Mouse (Mus musculus) heart, postnatal 25 days (tissue): ENCODE data around the gene Unc45a. TPM values are rescaled to one million over a fixed set of nuclear protein-coding genes. Genes with fewer than 3 reads are reported as not detected.
A peak's percentile ranks its signal among the peaks of the same experiment; 100 is the strongest.

Source experiments
- DNase-seq: peaks from one replicate; pipeline ENCODE4 v3.0.0; 2022; ENCODE audit warnings: low spot score
- intact Hi-C: fragments of 180-260 bp; cut with DNase I; formaldehyde crosslinking; loops from one replicate; pipeline ENCODE4 v1.15.1; 2025
- total RNA-seq, 2 experiments: library from RNA; stranded (reverse); gene quantifications; 2 replicates each; pipeline ENCODE4 v1.2.3; 2021

The Unc45a gene
- total RNA-seq, 2 experiments from 2014 or later, result 13.5 to 15.8 TPM

DNA sequence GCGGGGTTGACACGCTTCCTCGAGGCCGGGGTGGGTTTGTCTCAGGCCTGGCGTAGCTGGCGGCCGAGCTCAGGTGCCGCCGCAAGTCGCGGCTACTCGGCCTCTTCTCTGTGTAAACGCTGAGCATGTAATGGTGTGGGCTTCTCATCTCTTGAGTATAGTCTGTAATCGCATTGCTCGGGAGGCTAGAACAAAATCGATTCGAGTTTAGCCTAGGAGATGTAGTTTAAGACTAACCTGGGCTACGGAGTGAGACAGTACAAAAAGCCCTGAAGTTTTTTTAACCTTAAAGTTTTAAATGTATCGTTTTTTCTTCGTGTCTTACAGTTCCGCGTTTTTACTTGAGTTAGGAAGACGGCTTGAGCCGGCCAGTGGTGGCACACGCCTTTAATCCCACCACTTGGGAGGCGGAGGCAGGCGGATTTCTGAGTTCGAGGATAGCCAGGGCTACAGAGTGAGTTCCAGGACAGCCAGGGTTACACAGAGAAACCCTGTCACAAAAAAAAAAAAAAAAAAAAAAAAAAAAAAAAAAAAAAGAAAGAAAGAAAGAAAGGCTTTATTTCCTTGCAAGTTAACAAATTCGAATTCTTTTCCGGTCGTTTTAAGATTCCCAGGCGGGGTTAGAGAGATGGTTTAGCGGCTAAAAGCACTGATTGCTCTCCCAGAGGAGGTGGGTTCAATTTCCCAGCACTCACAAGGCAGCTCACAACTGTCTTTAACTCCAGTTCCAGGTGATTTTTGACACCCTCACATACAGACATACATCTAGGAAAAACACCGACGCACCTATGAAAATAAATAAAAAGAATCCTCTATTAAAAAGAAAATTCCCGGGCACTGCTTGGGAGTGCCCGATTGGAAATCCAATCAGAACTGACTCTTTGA is 45.8 kb downstream of the Unc45a start:
- no peak for DNase-seq

GRCm38 (mm10) chr7:80294062-80294763 is 46.6 kb downstream of the Unc45a start, which contains the start of gene Prc1:
Gene Prc1, plus strand, starts transcription at chr7:80294450.
- intact Hi-C loops, result no loop called here
- peak; percentile 98 for DNase-seq

More for the DNA sequence above, 45.8 kb downstream of the Unc45a start:
- intact Hi-C loops, result no loop called here

DNA sequence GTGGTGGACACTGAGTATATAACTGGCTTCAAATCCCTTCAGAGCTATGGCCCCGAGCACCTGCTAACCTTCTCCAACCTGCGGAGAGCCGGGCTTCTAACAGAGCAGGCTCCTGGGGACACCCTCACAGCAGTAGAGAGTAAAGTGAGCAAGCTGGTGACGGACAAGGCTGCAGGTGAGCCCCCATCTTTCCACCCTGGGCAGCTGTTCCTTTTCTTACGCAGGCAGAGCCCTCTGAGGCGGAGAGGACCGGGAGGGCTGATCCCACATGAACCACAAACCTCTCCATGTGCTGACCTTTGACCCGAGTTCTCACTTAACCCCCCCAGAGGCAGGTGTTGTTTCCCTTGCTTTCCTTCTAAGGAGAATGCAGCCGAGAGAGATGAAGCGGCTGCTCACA is 53.1 kb downstream of the Unc45a start:
- DNase-seq, result no peak
- intact Hi-C loops, result no loop called here

GRCm38 (mm10) chr7:80285725-80286124 is 55.1 kb downstream of the Unc45a start:
- intact Hi-C loops, result no loop called here
- no peak for DNase-seq

DNA sequence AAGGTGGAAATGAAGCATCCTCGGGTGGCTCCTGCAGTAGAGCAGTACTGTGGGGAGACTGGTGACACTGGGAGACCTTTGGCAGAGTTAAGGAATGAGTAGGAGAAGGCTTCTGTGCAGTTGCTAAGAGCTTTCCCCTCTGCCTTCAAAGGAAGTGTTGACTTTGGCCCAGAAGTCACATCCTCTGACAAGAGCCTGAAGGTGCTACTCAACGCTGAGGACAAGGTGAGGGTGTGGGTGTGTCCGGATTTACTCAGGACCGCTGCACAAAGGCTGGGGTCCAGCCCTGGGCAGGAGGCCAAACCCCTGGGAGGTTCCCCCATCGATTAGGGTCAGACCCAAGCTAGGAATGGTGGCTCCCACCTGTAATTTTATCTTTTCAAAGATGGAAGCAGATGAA is 56.4 kb downstream of the Unc45a start:
- no peak for DNase-seq
- intact Hi-C loops, result no loop called here

GRCm38 (mm10) chr7:80283226-80283918 is 57.4 kb downstream of the Unc45a start:
- no peak for DNase-seq
- intact Hi-C loops, result no loop called here

DNA sequence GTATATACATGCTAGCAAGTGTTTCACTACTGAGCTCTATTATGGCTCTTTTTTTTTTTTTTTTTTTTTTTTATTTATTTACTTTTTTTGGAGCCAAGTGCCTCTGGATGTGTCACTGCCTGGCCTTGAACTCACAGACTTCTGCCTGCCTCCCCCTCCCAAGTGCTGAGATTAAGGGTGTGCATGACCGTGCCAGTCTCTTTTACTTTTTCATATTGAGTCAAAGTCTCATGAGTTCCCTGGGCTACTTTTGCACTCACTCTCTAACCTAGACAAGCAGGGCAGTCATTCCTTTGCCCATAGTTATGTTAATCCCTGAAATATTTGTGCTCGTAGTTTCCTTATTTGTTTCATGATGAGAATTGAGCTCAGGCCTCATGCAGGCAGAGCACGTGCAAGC is 59.2 kb downstream of the Unc45a start:
- no peak for DNase-seq
- intact Hi-C loops, result no loop called here

DNA sequence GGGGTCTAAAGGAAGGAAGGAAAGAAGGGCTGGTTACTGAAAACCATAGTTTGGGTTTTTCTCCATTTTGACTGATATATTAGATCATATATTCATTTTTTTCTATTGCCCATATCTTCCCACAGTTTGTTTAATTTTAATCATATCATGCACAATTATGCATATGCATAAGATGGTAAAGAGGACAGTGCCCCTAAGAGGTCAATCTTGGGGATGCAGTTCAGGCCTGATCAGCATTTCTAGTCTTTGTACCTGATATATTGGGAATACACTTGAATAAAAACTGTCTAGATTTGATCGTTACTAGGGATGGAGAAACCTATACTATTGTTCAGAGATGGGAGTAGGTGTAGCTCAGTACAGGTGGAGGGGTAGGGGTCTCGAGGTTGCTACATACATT is 59.8 kb downstream of the Unc45a start:
- intact Hi-C loops, result no loop called here
- DNase-seq, result no peak

DNA sequence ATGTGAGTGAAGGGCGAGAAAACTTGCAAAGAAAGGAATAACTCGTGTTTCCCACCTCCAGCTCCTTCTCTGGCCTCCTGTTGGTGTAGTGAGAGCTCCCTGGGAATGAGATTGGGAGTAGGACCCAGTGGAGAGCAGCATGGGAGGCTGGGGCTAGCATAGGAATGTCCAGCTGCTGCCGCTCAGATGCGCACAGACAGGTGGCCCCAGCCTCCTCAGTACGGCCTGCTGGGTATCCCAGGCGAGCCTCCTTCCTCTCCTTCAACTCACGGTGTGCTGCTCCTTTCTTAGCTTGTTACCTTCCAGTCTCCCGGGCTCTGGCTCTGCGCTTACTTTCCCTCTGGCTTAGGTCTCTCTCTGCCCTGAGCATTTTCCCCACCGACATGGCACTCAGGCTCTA is 60.8 kb downstream of the Unc45a start:
- no peak for DNase-seq
- intact Hi-C loops, result no loop called here

- DNase-seq, result no peak
- intact Hi-C loops, result no loop called here
Observed at GRCm38 (mm10) chr7:80276374-80276773, 64.4 kb downstream of the Unc45a start.

Other genes starting within 250 kb of the Unc45a start
- gene Idh2, start 225.6 kb downstream of the Unc45a start, total RNA-seq, result 1,000 to 10,000 TPM; 1,585 to 1,668 TPM
- gene Sema4b, start 154.2 kb downstream of the Unc45a start, total RNA-seq, result 10 to 100 TPM; 11.0 to 12.7 TPM
- gene Cib1, start 108.2 kb downstream of the Unc45a start, total RNA-seq, result 10 to 100 TPM; 14.1 to 18.0 TPM
- 1 to 10 TPM; 1.4 to 1.8 TPM for gene Gdpgp1, start 108.1 kb downstream of the Unc45a start, total RNA-seq
- under 1 TPM; 0.28 to 0.52 TPM for gene Ttll13, start 94.6 kb downstream of the Unc45a start, total RNA-seq
- gene Ngrn, start 79.8 kb downstream of the Unc45a start, total RNA-seq, result 10 to 100 TPM; 25.1 to 27.1 TPM
- 1 to 10 TPM; 5.8 to 6.1 TPM for gene Vps33b, start 71.4 kb downstream of the Unc45a start, total RNA-seq
- 1 to 10 TPM; 2.9 to 3.7 TPM for gene Prc1, start 46.6 kb downstream of the Unc45a start, total RNA-seq
- gene Rccd1, start 16.6 kb downstream of the Unc45a start, total RNA-seq, result 1 to 10 TPM; 6.1 to 6.7 TPM
- gene Hddc3, start 2.1 kb upstream of the Unc45a start, total RNA-seq, result 10 to 100 TPM; 35.2 to 38.9 TPM
- 10 to 100 TPM; 67.2 to 67.5 TPM for gene Man2a2, start 30.4 kb upstream of the Unc45a start, total RNA-seq
- 10 to 100 TPM; 11.9 to 13.6 TPM for gene Fes, start 46.9 kb upstream of the Unc45a start, total RNA-seq
- 100 to 1,000 TPM; 106 to 118 TPM for gene Furin, start 64.4 kb upstream of the Unc45a start, total RNA-seq
- 1 to 10 TPM; 1.5 to 2.0 TPM for gene Blm, start 194.1 kb upstream of the Unc45a start, total RNA-seq